Mouse (Mus musculus) ES-Bruce4 (cell line): Measurements from ENCODE around the gene Erh. TPM values are rescaled to one million over a fixed set of nuclear protein-coding genes. Genes with fewer than 3 reads are reported as not detected.
A peak's percentile ranks its signal among the peaks of the same experiment; 100 is the strongest.

Experiments used
- H3K27ac ChIP-seq: 2 replicates; pipeline ENCODE4 v1.5.1; 2012; ENCODE audit warnings: low read length, inconsistent platforms; ENCODE audit not compliant: insufficient read depth
- H3K27me3 ChIP-seq: 2 replicates; pipeline ENCODE4 v1.6.1; 2012; ENCODE audit warnings: mild to moderate bottlenecking, low read length, inconsistent platforms; ENCODE audit not compliant: control insufficient read depth, poor library complexity, insufficient read depth, severe bottlenecking
- H3K36me3 ChIP-seq: 2 replicates; pipeline ENCODE4 v1.6.1; 2012; ENCODE audit warnings: inconsistent platforms, mild to moderate bottlenecking, low read length, moderate library complexity; ENCODE audit not compliant: control insufficient read depth, poor library complexity, insufficient read depth, severe bottlenecking
- H3K4me1 ChIP-seq: one replicate; pipeline ENCODE4 v1.8.1; 2011; ENCODE audit warnings: low read length; ENCODE audit not compliant: control insufficient read depth, insufficient read depth
- H3K4me3 ChIP-seq: 2 replicates; pipeline ENCODE4 v1.5.1; 2011; ENCODE audit warnings: low read depth, mild to moderate bottlenecking, low read length
- H3K9ac ChIP-seq: 2 replicates; pipeline ENCODE4 v1.6.1; 2012; ENCODE audit warnings: low read depth, mild to moderate bottlenecking, inconsistent platforms; ENCODE audit not compliant: poor library complexity, severe bottlenecking
- H3K9me3 ChIP-seq: replicated peaks from 2 replicates; pipeline ENCODE4 v1.6.1; 2012; ENCODE audit warnings: mild to moderate bottlenecking, low read length, inconsistent platforms; ENCODE audit not compliant: control insufficient read depth, poor library complexity, insufficient read depth, severe bottlenecking
- CTCF ChIP-seq: IDR thresholded peaks from one replicate; pipeline ENCODE4 v1.8.1; 2011; ENCODE audit warnings: low read depth, low read length
- EP300 ChIP-seq: IDR thresholded peaks from 2 replicates; pipeline ENCODE4 v1.6.1; 2011; ENCODE audit warnings: low read depth, low read length; ENCODE audit not compliant: insufficient read depth
- POLR2A ChIP-seq: IDR thresholded peaks from one replicate; pipeline ENCODE4 v1.8.1; 2011; ENCODE audit warnings: low read length; ENCODE audit not compliant: insufficient read depth
- polyA plus RNA-seq: library from polyadenylated mRNA; stranded (reverse); fragments of >200 nt; gene quantifications from 2 replicates; pipeline ENCODE4 v1.2.4, GENCODE M21; 2011; ENCODE audit warnings: low read depth; ENCODE audit not compliant: missing spikeins, insufficient read depth, insufficient read length

The Erh gene
- polyA plus RNA-seq, 1 experiment: 84.0 TPM

DNA sequence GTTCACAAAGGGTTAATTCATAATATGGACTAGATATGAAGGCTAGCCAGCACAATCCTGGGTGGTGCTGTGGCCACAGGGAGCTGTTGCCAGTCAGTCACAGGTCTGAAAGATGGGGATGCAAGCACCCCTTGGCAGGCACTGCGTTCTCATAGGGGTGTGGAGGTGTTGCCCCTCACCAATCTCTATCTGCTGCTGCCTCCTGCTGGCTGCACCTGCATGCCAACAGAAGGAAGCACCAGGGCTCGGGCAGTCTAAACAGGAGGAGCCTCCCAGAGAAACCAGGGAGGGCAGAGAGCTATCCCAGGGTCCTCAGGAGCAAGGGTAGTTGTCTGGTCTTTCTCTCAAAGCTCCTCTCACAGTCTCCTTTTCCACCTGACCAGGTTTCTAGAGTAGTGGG is 59.2 kb downstream of the Erh start:
- H3K27ac ChIP-seq: no peak overlapping the region
- H3K27me3 ChIP-seq: no peaks in the 10 kb centered on the region
- H3K9ac ChIP-seq: no peak overlapping the region
- H3K36me3 ChIP-seq: no peaks in the 10 kb centered on the region
- TF ChIP-seq EP300 (no peak), CTCF (peak; percentile 59), POLR2A (no peak)
- no peaks in the 10 kb centered on the region for H3K4me1 ChIP-seq
- H3K9me3 ChIP-seq: no peaks in the 10 kb centered on the region
- H3K4me3 ChIP-seq: no peak overlapping the region

Other genes with a start within 250 kb of the Erh start
- 10.0 and 10.2 TPM in 2 replicates for gene Dcaf5, start 207.7 kb downstream of the Erh start, polyA plus RNA-seq
- gene Exd2, start 181.2 kb downstream of the Erh start, polyA plus RNA-seq: 20.8 and 24.1 TPM in 2 replicates
- gene Galnt16, start 126.1 kb downstream of the Erh start, polyA plus RNA-seq: 0.58 and 0.70 TPM in 2 replicates
- gene Slc39a9, start 458 bp downstream of the Erh start, polyA plus RNA-seq: 16.4 and 18.5 TPM in 2 replicates
- gene Plekhd1, start 48.2 kb upstream of the Erh start, polyA plus RNA-seq: 5.3 and 6.1 TPM in 2 replicates
- gene Ccdc177, start 116.3 kb upstream of the Erh start, polyA plus RNA-seq: not detected in 2 replicates
- gene Susd6, start 146.2 kb upstream of the Erh start, polyA plus RNA-seq: 56.0 and 57.0 TPM in 2 replicates